Mouse (Mus musculus) spleen, adult 2 months (tissue): ENCODE measurements around the gene S1pr4.

Source experiments
- CTCF ChIP-seq: fragments of 200-500 bp; IDR thresholded peaks from 2 replicates; pipeline ENCODE4 v1.5.1; 2011; ENCODE audit warnings: mild to moderate bottlenecking, inconsistent platforms; ENCODE audit not compliant: insufficient read depth, insufficient read length, insufficient replicate concordance; ENCODE audit errors: extremely low read depth
- POLR2A ChIP-seq: fragments of 200-500 bp; IDR thresholded peaks from 2 replicates; pipeline ENCODE4 v1.6.1; 2011; ENCODE audit warnings: low read depth, low read length, inconsistent platforms

DNA sequence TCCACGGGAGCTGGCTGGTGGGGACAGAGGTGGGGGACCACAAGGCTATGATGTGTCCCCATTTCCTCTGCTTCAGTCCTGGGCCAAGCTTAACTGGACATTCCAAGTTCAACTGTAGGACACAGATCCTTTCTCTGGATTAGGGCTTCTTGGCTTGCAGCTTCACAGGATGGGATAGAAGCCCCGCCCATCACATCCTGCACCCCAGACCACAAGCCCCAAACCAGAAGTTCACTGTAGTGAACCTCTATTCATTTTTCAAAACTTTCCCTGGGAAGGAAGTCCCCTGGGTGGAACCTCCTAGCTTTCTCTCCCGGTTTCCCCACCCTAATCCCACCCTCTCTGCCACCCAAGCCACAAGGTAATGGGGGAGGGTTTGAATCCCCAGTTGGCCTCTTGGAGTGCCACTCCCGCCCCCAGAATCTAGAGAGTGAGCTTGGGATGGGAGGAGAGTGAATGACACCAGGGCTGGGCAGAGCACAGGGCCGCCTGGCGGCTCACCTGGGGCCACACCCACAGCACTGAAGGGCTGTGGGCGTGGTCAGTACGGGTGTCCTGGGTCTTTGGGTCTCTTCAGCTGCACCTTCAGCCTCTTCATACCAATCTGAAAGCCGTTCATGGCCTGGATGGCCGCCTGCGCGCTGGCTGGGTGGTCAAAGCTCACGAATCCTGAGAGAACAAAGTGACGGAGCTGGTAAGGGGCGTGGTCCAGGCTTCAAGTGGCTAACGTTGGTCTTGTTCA, 38.1 kb downstream of the S1pr4 start:
- TF ChIP-seq POLR2A (no peak), CTCF (no peak)
